Mouse (Mus musculus): ENCODE measurements around the gene Taar5.

DNA sequence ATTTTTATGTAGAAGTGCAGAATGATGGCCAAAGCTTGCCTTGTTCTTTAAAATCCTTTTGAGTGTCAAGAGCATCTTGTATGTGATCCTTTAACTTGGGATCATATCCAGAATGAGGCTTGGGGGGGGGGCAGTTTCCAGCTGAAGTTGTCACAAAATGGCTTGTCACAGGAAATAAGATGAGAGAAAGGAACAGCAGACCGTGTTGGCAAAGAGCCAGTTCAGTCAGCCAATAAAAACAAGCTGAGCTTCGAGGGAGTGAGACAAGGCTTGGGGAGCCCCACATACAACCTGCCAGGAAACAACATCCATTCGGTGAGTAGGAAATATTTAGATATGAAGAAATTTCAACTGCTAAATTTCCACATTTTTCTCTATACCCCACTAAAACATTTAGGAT is 7.1 kb upstream of the Taar5 start:
- TF ChIP-seq CTCF (IDR thresholded peaks at IDR 0.05) (no peak), POLR2A (IDR thresholded peaks at IDR 0.05; ENCODE audit: insufficient read depth, low read depth, low read length) (no peak)
